Mouse (Mus musculus): ENCODE data around the gene Minpp1. TPM values are rescaled to one million over a fixed set of nuclear protein-coding genes. Genes with fewer than 3 reads are reported as not detected.

Gene Minpp1
- total and polyA plus RNA-seq, 3 experiments: 176 to 256 TPM; not detected in 1

DNA sequence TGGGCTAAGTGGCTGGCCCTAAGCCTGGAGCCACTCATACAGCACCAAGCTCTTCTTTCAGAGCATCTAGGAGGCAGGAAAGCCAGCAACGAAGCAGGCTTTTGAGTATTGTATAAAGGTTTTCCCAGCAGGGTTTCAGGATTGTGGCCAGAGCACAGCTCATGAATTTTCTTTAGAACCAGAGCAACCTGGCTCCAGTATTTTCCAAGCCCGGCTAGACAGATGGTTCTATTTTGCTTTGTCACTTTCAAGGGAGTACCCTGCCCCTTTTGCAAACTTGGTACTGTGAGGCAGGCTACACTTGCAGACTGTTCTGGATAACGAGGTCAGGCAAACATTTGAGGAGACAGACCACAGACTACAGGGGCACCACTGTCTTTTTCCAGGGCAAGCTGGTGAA lies 69.7 kb downstream of the Minpp1 start:
- DNase-seq (ENCODE audit: low read depth, low spot score): no peak
- H3K9ac ChIP-seq (ENCODE audit: control insufficient read depth, low read depth, low read length, poor library complexity, severe bottlenecking): no peak overlapping the region
- no peaks in the 10 kb centered on the region for H3K9me3 ChIP-seq (replicated peaks; ENCODE audit: insufficient read depth, low read length)
- H3K79me2 ChIP-seq (ENCODE audit: control insufficient read depth, insufficient read depth, low read length, poor library complexity): no peaks in the 10 kb centered on the region
- no peaks in the 10 kb centered on the region for H3K36me3 ChIP-seq (ENCODE audit: control insufficient read depth in 1 of 2, insufficient read depth in 2 of 2, low read length in 2 of 2)
- H3K4me3 ChIP-seq (ENCODE audit: control insufficient read depth in 1 of 2, insufficient read depth in 1 of 2, low read depth in 2 of 2, low read length in 2 of 2): no peak overlapping the region
- no peak for TF ChIP-seq RCOR1 (IDR thresholded peaks at IDR 0.05; ENCODE audit: low read depth, low read length)
- TF ChIP-seq ZNF384 (IDR thresholded peaks at IDR 0.05; ENCODE audit: low read depth, low read length): no peak
- no peak for TF ChIP-seq SMC3 (IDR thresholded peaks at IDR 0.05; ENCODE audit: low read depth, low read length)
- no peak for TF ChIP-seq NELFE (IDR thresholded peaks at IDR 0.05; ENCODE audit: low read depth, low read length)
- TF ChIP-seq MYC (IDR thresholded peaks at IDR 0.05; ENCODE audit: low read depth, low read length): no peak
- TF ChIP-seq MEF2A (IDR thresholded peaks at IDR 0.05; ENCODE audit: extremely low read depth, insufficient replicate concordance, low read depth, low read length, poor library complexity, severe bottlenecking): no peak
- TF ChIP-seq ZMIZ1 (IDR thresholded peaks at IDR 0.05; ENCODE audit: low read depth, low read length): no peak
- TF ChIP-seq MAFK (IDR thresholded peaks at IDR 0.05; ENCODE audit: borderline replicate concordance, low read depth, low read length): no peak
- no peak for TF ChIP-seq ETS1 (IDR thresholded peaks at IDR 0.05; ENCODE audit: low read depth, low read length)
- peaks cover 0 to 1% of the 10 kb centered on the region in 2 experiments; a peak in 1 of 4 replicates for H3K27me3 ChIP-seq (ENCODE audit: control insufficient read depth in 1 of 2, insufficient read depth in 2 of 2, low read length in 2 of 2)
- no peaks in the 10 kb centered on the region for H3K4me1 ChIP-seq (ENCODE audit: control insufficient read depth in 1 of 2, insufficient read depth in 2 of 2, low read length in 2 of 2)
- no peak overlapping the region for H3K27ac ChIP-seq (ENCODE audit: control insufficient read depth, low read depth, low read length)

Other genes with a start within 250 kb of the Minpp1 start
- 16.3 and 16.9 TPM in 2 replicates for gene Sgms1, start 96.1 kb upstream of the Minpp1 start, total RNA-seq (2012; rRNA removed)
- gene Sgms1, start 96.1 kb upstream of the Minpp1 start, polyA plus RNA-seq (2012; ENCODE audit: insufficient read depth in 1 of 2, insufficient read length in 2 of 2, low read depth in 1 of 2, low replicate concordance in 2 of 2, missing spikeins in 1 of 2): 10 to 100 TPM in 1 of 2 experiments, not detected in 1; 18.5 TPM
- 111 and 161 TPM in 2 replicates for gene Rpl9-ps6, start 19.2 kb upstream of the Minpp1 start, total RNA-seq (2012; rRNA removed)
- 10 to 100 TPM in 1 of 2 experiments, not detected in 1; 95.5 TPM for gene Rpl9-ps6, start 19.2 kb upstream of the Minpp1 start, polyA plus RNA-seq (2012; ENCODE audit: insufficient read depth in 1 of 2, insufficient read length in 2 of 2, low read depth in 1 of 2, low replicate concordance in 2 of 2, missing spikeins in 1 of 2)
- gene Papss2, start 110.0 kb downstream of the Minpp1 start, total RNA-seq (2012; rRNA removed): 1.5 and 1.7 TPM in 2 replicates
- 1 to 10 TPM in 1 of 2 experiments, not detected in 1; 2.6 TPM for gene Papss2, start 110.0 kb downstream of the Minpp1 start, polyA plus RNA-seq (2012; ENCODE audit: insufficient read depth in 1 of 2, insufficient read length in 2 of 2, low read depth in 1 of 2, low replicate concordance in 2 of 2, missing spikeins in 1 of 2)

Data from MEL (cell line).